Mouse (Mus musculus): ENCODE data around the gene Ccdc27.

The Ccdc27 gene

DNA sequence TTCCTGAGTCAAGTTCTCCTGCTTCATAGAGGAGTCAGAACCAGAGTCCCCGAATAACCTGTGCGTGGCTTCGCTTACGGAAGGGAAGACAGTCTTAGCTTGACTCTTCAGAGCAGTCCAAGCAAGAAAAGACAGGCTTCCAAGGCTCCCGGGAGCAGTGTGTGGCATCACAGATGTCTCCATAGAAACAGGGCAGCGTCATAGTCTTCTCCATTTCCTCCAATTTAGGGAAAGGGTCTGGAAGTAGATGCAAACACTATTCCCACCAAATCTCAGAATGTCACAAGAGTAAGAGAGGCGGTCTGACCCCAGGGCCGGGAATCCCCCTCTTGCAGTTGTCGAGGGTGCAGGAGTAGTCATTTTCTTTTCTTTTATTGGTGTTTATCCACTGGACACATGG is at the start of gene Ccdc27:
Ccdc27 (minus strand) TSS at position 101 of the 400 bp plus-strand sequence.
- DNase-seq: no peak

DNA sequence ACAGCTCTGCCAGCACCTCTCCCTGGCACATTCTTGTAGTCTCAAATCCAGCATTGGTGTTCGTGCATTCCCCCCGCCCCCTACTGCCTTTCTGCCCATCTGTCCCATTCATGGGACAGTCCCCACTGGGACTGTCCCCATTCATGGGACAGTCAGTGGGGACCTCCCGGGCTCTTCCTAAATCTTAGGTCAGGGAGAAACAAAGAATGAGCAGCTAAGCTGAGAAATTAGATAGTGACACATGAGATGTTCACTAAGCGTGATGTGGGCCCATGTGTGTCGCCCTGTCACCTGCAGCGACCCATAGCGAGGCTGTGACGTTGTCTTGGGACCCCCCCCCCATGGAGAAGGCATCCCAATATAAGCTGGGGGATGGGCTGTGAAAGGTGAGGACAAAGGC is 48.9 kb upstream of the Ccdc27 start:
- DNase-seq: no peak

DNA sequence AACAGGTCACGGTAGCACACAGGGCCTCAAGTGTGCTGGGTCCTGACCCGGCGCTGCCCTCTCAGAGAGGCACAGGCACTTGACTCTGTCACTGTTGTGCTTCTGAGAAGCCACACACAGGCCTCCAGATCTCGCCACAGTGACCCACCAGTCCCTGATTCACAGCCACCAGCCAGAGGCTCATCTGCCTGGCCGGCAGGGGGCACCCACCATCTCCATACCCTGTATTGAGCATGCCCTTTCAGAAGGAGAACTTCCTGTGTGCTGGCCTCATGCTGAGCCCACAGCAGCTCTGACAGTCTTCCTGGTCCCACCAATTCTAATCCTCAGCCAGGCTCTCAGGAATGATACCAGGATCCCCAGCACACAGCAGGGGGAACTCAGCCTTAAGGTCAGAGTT is 46.7 kb upstream of the Ccdc27 start:
- no peak for DNase-seq

DNA sequence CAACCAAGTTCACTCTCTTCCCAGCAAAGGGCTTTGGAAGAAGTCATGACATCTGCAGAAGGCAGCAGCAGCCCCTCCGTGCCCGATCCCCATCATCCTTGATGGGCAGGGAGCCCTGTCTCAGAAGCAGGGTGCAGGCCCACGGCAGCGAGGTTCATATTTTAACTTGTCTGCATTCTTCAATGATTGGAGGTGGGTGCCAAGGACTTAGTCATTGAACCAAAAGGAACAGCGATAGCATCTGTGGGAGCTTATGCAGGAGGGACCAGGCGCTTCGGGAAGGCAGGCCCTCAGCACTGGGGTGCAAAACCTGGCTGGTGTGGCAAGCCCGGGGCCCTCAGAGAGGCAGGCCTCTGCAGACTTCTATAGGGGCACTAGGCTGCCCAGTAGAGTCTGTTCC is 44.0 kb upstream of the Ccdc27 start:
- no peak for DNase-seq

DNA sequence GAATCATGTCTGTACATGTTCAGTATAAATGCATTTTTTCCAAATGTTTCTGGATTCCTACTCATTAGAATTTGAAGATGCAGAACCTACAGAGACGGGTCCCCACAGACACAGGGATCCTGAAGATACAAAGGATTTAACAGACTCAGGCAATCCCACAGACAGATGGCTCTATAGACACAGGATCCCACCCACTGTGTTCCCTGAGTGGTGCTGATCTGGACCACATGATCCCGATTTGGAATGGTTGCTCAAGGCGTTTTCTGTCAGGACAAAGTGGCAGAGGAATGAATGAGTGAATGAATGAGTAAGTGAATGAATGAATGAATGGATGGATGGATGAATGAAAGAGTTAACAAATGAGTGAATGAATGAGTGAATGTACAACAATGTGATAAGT is 43.4 kb upstream of the Ccdc27 start:
- no peak for DNase-seq

DNA sequence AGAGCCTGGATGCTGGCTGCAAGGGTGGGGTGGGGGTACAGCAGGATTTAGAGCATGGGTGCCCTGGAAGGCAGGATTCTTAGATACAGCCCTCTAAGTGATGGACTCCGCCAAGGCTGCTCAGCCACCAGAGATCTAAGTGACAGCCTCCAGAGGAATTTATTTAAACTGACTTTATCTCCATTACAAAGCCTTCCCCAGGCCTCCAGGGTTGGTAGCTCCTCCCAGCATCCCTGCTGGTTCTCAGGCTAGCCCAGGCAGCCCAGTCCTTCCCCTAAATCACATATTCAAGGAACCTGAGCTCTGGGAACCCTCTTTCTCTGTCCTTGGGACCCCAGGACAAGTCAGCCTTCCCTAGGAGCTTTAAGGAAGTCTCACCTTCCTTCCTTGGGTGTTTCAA is 39.5 kb upstream of the Ccdc27 start:
- no peak for DNase-seq

DNA sequence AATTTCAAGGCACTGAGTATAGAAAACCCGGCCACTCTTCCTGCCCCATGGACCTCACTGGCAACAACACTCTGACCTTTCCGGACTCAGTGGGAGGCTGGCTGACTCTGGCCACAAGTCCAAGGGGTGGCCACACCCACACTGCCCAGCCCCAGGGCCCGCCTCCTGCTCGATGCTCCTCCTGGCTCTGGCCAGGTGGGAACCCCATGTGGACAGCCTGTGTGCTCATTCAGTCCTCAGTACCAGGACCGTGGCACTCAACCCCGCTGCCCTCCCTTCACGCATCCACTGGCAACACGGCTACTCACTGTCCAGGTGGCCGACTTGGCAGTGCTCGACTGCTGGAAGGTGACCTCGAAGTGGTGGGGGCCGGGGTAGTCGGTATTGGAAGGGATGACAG is 38.5 kb upstream of the Ccdc27 start:
- DNase-seq: peak; percentile 20

DNA sequence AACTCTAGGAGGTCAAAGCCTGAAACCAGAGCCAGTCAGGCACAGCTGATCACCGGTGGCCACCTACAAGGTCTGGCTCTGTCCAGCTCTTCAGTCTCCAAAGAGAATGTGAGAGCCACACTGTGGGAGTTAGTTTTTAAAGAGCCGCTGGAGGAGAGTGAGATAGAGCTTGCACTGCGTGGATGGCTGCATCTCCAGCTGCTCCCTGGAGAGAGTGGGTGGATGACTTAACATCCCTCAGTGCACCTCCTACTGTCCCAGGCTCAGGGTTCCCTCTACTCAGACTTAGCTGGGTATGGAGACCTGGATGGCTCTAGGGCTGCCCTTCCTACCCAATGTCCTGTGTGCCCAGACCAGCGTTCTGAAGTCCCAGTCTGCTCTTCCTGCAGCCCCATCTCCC is 37.7 kb upstream of the Ccdc27 start:
- no peak for DNase-seq

DNA sequence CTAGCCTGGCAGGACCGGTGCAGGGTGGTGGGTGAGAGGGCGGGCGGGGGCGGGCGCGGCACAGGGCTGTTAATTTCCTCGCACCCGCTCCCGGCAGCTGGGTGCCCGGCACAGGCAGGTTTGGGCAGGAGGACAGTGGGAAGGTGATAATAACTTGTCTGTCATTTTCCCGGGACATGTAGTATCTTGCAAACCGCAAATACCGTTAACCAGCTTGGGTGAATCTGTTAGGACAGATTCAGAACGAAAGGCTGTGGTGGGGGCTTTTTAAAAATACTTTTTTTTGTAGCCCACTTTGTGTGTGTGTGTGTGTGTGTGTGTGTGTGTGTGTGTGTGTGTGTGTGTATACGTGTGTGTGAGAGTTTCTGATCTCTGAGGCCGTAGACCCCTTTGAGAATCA is 29.5 kb upstream of the Ccdc27 start:
- no peak for DNase-seq

DNA sequence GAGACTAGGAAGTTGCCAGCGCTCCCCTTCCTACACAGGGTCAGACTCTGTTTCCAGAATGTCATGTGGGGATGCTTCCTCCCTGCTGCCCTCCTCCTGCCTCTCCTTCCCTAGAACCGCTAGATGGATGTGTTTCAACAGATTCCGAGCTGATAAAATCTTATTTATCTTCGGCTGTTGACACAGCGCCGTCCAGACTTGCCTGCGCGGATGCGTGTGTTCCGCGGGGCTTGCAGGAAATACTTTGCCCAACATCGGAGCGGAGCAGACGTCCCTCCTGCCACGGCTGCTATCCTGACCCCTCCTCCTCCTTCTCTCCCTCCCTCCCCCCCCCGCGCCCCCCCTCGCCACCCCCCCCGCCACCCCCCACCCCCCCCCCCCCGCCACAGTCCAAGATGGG is 29.0 kb upstream of the Ccdc27 start:
- no peak for DNase-seq

DNA sequence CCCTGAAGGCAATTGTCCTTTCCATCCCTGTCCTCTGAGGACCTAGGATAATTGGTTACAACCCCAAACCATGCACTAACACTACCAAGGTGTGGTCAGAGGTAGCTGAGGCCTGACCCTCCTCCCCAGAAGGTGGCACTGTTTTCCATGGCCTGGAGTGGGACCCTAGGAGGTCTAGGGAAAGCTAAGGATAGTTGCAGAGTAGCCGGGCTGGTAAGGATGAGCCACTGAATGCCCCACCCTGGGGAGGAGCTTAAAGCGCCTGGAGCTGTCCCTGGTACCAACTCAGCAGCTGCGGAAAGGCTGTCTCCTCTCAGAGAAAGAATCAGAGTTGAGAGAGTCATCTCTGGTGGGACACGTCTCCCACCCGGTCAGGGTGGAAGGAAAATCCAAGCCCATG is 28.4 kb upstream of the Ccdc27 start:
- peak; percentile 16 for DNase-seq

DNA sequence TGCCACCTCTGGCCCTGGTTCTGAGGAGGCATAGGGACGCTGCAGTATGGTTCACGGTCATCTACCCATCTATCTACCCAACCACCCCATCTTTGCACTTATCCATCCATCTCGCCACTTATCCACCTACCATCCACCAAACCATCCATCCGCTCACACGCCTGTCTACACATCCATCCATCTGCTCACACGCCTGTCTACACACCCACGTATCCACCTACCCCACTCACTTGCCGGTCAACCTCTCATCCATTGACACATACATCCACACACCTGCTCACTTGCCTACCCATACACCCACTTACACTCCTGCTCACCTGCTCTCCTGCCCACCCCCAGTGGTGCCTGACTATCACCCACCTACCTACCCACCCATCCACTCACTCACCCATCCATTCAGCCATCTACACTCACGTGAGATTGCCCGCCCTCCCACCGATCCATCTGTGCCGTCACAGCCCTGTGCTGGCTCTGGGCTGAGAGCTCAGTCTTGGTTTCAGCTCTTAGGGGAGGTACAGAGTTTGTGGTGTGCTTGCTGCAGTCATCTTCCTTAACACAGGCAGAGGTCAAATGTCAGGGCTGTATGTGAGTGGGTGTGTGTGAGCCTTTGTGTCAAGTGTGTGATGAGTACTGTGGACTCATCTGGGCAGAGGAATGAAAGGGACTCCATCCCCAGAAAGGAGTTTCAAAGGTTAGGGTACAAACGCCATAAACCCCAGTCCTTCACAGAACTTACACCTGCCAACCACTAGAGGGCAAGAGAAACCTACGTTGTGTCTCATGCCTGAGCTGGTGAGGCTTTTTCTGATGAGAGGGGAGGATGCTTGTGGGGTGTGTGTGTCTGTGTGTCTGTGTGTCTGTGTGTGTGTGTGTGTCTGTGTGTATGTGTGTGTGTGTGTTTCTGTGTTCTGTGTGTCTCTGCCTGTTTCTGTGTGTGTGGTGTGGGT is 22.6 kb upstream of the Ccdc27 start:
- peak; percentile 27 for DNase-seq

DNA sequence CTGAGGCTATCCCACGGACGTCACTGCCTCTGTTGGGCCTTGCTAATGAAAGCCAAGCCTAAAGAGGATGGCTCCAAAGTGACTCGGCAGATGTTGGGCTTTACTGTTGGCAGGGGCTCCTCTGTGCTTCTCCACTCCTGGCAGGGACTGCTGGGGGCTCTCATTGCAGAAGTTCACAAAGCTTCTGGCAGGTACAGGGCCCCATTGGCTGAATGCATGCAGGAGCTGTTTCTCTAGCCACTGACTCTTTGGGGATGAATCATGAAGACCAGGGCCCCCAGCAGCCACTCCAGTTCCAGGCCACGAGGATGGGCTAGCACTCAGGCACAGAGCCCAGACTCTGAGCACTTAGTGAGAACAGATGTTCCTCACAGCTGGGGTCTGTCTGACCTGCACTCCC is 15.2 kb upstream of the Ccdc27 start:
- no peak for DNase-seq

DNA sequence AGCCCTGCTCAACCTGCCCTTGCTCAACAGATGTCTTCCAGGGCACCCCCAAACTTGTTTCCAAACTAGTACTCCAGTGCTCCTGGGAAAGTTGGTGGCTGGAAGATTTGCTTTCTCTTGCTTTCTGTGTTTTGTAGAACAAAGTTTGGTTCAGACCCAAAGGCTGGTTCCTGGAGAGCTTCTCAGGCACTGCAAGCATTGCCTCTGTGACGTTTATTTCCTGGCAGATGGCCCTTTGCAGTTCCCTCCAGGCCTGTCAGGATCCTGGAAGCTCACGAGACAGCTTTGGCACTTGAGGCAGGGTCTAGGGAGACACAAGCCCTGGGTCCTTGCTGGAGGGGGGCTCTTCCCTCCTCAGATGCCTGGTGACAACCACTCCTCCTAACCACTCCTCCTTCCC is 14.2 kb upstream of the Ccdc27 start:
- DNase-seq: no peak

DNA sequence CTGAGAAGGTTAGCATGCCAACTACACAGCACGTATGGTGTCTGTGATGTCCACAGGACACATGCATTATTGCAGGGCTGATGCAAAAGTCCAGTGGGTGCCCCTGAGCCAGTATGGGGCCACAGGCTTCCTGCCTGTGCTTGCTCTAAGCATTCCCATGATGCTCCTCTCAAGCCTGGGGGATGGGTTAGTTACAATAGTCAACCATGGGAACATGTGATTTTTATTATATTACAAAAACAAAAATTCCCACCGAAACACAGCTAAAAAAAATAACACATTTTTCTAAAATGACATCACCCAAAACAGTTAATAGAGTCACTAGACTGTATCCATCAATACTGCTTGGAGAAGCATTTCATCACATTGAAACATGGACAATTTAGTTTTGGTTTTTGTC is 13.6 kb upstream of the Ccdc27 start:
- DNase-seq: no peak

DNA sequence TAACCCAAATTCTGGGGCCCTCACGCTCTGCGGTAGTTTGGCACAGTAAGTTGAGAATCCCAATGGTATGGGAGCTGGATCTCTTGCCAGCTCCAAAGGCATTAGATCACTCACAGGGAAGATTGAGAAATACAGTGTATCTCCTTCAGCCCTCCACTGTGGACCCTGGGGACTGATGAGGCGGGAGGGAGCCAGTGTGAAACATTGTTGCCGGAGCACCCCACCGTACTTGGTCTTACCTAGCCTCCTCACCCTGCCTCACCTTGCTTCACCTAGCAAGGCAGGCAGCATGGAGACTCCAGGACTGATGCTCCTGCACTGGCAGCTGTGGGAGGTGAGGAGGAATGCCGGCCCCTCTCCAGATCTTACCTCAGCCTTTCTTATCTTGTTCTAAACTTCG is 13.0 kb upstream of the Ccdc27 start:
- no peak for DNase-seq

DNA sequence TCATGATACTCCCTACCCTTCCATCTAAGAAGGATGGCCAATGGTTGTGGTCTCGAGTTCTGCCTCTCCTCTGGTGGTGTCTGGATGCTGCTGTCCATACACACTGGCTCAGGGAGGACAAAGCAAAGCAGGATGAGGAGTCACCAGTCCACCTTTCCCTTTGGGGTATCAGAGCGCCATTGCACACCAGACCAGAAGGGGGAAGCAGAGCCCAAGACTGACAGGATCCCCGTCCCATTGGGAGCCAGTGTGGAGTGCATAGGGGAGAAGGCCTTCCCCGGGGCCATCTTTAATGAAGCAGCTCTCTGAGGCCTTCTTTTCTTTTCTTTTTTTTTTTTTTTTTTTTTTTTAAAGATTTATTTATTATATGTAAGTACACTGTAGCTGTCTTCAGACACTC is 10.6 kb upstream of the Ccdc27 start:
- no peak for DNase-seq

DNA sequence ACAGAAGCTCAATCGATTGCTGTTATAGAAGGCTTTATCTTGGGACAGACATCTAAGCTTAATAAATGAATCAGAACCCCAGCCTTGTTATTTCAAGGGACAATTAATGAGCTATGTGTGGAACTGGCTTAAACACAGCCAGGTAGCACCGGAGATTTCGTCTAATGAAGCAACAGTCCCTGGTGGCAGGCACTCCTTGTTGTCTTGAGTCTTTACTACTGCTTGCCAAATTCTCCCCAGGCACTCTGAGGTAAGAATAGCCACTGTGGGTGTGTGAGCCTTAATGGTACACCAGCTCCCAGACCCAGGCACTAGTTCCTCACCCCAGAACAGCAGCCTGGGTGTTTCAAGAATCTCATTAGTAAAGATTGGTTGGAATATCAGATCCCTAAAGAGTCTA is 8.9 kb upstream of the Ccdc27 start:
- DNase-seq: no peak

DNA sequence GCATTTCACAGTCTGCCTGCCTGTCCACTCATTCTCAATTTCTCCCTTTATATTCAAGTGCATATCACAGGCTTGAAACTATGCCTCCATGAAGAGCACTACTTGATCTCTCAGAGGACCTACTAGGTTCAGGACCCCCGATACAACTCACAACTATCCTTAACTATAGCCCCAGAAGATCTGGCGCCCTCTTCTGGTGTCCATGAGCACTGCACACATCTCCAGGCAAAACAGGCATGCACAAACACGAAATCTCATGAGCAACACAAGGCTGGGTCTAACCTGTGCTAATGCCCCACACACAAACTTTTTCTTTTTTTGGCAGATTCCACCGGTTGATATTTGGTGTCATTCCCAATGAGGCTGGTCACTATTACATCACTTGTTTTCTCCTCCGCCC is 3.4 kb upstream of the Ccdc27 start:
- DNase-seq: no peak

DNA sequence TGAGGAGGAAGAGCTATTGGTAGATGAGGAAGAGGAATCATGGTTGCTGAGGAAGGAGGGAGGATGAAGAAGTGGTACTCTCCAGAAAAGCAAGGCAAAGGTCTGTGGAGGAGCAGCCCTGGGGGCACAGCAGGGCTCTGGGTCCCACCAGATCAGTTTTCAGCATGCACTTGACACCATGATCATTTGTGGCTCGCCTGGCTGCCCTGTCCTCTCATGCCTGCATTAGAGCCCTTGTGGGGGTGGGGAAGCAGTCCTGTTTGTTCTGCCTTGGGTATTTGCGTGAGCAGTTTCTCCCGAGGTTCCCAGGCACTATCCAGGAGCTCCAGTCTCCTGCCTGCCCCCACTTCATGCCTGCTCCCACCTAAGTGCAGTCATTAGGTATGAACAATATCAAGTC is 5.4 kb downstream of the Ccdc27 start:
- DNase-seq: no peak

DNA sequence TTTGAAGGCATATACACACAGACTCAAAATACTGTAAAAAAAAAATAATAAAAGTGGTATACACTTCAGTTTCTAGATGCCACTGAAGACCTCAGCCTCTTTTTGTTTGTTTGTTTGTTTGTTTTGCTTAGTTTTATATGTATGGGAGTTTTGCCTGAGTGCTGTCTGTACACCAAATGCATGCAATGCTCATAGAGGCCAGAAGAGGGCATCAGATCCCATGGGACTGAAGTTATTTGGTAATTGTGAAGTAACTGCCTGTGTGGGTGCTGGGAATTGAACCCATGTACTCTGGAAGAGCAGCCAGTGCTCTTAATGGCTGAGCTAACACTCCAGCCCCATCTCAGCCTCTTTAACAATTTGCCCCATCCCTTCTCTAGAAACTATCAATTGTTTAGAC is 13.8 kb downstream of the Ccdc27 start:
- no peak for DNase-seq

DNA sequence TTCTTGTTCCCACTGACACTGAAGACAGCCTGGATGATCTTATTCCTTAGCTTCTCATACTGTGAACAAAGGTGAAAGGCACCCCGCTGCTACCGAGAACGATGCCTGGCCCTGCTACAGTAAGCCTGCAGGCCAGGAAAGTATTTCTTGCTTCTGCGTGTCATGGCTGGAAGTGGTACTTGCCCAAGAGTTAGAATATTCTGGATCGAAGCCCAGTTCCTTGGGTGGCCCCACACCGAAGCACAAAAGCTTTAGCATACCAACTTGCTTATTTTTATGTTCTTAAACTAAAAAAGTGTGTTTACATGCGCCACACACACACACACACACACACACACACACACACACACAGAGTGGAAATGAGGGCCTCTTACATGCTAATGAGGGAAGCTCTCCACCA is 14.4 kb downstream of the Ccdc27 start:
- DNase-seq: no peak

DNA sequence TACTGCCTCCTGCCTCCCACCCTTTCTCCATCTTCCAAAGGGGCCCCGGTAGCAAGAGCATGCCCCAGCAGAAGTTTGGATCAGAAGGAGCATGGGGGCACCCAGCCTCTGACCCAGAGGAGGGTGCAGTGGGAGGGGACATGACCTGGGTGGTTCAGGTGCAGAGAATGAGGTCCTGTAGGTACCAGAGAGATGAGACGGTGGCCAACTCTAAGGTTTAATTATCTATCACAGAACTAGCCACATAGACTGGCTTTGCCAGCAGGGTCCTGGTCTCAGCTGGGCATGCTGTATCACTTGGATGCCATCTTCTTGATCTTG is 16.1 kb downstream of the Ccdc27 start:
- no peak for DNase-seq

DNA sequence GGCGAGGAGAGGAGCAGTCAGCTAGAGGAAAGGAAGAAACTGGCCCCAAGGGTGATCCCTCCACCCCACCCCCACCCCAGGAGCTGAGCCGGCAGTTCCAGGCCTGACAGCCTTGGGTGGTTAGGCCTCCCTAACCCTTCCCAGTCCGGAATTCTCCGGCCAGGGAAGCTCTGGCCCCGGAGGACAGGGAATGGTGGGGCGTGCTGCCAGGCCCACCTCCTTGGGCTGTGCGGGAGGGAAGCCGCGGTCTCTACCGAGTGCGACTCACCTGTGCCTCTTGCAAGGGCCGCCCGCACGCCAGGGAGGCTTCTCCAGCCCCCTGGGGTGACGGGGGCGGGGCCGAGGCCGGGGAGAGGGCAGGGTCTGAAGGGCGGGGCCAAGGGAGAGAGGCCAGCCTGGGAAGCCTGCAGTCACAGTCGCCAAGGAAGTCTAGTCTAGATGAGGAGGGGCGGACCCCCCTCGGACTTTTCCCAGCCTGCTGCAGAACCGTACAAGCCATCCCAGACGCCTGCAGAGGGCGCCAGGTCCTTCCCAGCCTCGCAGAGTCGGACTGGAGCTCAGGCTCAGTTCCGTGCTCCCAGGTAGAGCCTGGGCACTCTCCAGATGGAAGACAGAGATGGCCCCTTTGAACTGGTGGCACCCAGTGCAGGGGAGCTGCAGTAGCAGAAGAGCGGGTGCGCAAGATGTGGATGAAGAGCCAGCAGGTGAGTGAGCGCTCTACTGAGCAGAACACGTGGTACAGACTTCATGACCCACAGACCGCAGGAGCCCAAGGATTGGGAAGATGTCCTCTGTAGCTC is 16.6 kb downstream of the Ccdc27 start, which contains the start of gene Smim1:
Smim1 (minus strand) TSS at position 590 of the 800 bp plus-strand sequence.
- DNase-seq: peak; percentile 48

Data from cerebellum, adult 8-10 months (tissue).